Mouse (Mus musculus): ENCODE measurements around the gene Prkag2.
A peak's percentile ranks its signal among the peaks of the same experiment; 100 is the strongest.

The Prkag2 gene

GRCm38 (mm10) chr5:25100516-25101125, at the start of gene Prkag2:
TSS of gene Prkag2 (minus strand) at chr5:25100642.
- peak in 1 of 2 experiments; percentile 64 for DNase-seq (ENCODE audit: low read depth in 1 of 2, low spot score in 2 of 2)

GRCm38 (mm10) chr5:25149331-25149965, 49.0 kb upstream of the Prkag2 start:
- DNase-seq (ENCODE audit: low read depth in 1 of 2, low spot score in 2 of 2) = no peak

DNA sequence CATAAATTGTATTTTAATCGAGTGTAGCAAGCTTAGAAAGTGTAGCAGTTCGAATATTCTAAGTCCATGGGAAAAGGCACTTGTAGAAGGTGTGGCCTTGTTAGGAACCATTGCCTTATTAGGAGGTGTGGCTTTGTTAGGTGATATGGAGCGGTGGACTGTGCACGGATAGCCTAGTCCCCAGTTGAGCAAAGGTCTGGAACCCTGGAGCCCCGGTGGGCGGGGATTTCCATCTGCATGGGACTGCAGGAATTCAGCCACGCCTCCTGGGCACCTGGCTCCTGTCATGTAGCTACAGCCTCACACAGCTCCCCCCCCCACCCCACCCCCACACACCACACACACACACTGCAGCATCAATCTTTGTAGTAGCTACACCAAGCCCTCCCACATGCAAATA, 46.3 kb upstream of the Prkag2 start:
- no peak for DNase-seq (ENCODE audit: low read depth in 1 of 2, low spot score in 2 of 2)

GRCm38 (mm10) chr5:25127865-25128264, 27.4 kb upstream of the Prkag2 start:
- no peak for DNase-seq (ENCODE audit: low read depth in 1 of 2, low spot score in 2 of 2)

- no peak for DNase-seq (ENCODE audit: low read depth in 1 of 2, low spot score in 2 of 2)
These were observed 25.6 kb upstream of the Prkag2 start for GRCm38 (mm10) chr5:25125884-25126560.

- DNase-seq (ENCODE audit: low read depth in 1 of 2, low spot score in 2 of 2) = no peak
These were observed 22.1 kb upstream of the Prkag2 start for GRCm38 (mm10) chr5:25122534-25122933.

GRCm38 (mm10) chr5:25119148-25119547, 18.7 kb upstream of the Prkag2 start:
- no peak for DNase-seq (ENCODE audit: low read depth in 1 of 2, low spot score in 2 of 2)

GRCm38 (mm10) chr5:25115997-25116396, 15.6 kb upstream of the Prkag2 start:
- no peak for DNase-seq (ENCODE audit: low read depth in 1 of 2, low spot score in 2 of 2)

DNA sequence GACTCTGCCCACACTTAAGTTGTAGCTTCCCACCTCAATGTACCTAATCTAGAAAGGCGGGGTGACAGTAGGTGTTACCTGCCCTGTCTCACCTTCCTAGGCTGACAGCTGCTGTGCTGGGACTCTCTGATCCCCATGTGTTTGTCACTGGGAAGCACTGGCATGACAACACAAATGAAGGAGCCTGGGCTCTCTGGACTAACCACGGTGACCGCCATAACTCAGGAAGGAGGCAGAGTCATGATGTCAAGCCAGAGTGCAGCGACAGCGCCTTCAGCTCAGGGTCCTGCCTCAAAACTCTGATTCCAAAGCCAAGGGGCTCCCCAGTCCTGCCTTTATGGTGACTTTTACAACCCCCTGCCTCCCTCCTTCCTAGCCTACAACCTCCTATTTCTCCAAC, 14.8 kb upstream of the Prkag2 start:
- DNase-seq (ENCODE audit: low read depth in 1 of 2, low spot score in 2 of 2) = no peak

GRCm38 (mm10) chr5:25114110-25114509, 13.7 kb upstream of the Prkag2 start:
- DNase-seq (ENCODE audit: low read depth in 1 of 2, low spot score in 2 of 2) = no peak

GRCm38 (mm10) chr5:25110314-25110713, 9.9 kb upstream of the Prkag2 start:
- DNase-seq (ENCODE audit: low read depth in 1 of 2, low spot score in 2 of 2) = no peak

GRCm38 (mm10) chr5:25105748-25106147, 5.3 kb upstream of the Prkag2 start:
- DNase-seq (ENCODE audit: low read depth in 1 of 2, low spot score in 2 of 2) = no peak

DNA sequence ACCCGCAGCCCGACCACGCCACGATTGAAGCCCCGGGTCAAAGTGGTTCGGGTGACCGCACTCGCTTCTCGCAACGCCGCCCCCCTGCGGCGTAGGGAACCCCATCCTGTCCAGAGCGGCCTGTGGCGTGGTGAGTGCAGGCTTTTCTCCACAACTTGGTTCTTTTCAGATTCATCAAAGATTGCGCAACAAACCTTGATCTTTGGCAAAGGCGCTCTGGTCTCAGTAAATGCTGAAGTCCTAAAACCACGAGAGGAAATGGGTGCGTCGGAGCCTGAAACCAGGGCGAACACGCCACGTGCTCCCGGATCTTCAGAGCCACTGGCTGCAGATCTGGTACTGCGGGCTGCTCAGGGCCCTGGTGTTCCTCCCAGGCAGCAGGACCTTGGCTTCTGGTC, 683 bp upstream of the Prkag2 start:
- peak; percentile 73 to 79 for DNase-seq (ENCODE audit: low read depth in 1 of 2, low spot score in 2 of 2)

- DNase-seq (ENCODE audit: low read depth in 1 of 2, low spot score in 2 of 2) = no peak
These were observed 306 bp downstream of the Prkag2 start for GRCm38 (mm10) chr5:25100157-25100515.

GRCm38 (mm10) chr5:25099367-25100156, 880 bp downstream of the Prkag2 start:
- no peak for DNase-seq (ENCODE audit: low read depth in 1 of 2, low spot score in 2 of 2)

GRCm38 (mm10) chr5:25097891-25098290, 2.6 kb downstream of the Prkag2 start:
- DNase-seq (ENCODE audit: low read depth in 1 of 2, low spot score in 2 of 2) = no peak

- DNase-seq (ENCODE audit: low read depth in 1 of 2, low spot score in 2 of 2) = no peak
These were observed 4.0 kb downstream of the Prkag2 start for GRCm38 (mm10) chr5:25096431-25096830.

DNA sequence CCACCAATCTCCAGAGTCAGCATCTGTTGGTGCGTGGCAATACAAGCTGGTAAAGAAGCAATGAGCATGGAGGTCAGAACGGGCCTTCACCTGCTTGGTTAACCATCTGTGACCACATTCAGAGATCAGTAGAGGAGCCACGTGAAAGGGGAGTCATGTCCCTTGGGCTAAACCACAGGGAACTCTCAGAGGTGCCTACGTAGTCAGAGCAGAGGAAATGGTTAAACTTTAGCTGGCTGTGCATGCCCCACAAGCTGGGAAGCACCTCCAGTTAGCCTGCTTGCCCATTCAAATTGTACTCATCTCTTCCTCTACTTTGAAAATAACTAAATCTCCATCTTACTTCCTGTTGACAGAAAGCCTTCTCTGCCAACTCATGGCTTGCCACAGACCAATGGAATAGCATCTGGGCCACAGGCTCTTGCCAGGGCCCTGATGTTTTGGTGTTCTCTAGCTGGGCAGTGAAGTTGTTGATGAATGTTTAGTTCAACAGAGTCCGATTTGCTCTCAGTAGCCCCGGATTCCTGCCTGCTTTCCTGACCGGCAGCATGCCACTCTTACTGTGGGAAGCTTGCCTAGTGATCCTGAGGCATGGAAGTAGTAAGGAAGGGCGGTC, 7.7 kb downstream of the Prkag2 start:
- DNase-seq (ENCODE audit: low read depth in 1 of 2, low spot score in 2 of 2) = no peak

DNA sequence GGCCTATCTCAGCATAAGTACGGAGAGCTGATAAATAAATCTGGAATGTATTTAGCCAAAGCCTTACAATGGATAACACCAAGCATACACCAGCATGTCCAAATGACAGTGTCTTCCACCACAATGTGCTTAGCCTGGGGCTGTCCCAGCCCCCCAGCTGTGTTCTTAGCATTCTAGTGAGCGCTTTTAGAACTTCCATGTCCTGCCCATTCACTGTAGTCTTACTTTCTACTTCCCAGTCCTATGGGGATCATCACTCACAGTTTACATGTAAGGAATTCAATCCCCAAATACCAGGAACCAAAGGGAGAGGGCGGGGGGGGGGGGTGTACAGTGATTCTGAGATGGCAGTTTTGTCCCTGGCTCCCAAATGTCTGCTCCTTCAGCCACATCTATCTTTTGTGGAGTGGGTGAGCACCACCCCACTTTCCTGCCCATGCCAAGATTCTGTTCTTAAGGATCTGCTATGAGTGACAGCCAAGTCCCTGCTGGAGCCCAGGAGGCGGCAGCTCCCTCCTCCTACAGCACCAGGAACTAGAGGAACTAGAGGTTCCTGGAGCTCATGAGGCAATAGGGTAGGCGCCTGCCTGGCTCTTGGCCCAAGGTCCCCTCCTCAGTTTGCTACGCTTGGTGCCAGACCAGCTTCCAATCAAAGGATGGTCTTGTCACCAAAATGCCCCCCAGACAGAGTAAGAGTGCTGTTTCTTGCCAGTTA, 11.0 kb downstream of the Prkag2 start:
- no peak for DNase-seq (ENCODE audit: low read depth in 1 of 2, low spot score in 2 of 2)

DNA sequence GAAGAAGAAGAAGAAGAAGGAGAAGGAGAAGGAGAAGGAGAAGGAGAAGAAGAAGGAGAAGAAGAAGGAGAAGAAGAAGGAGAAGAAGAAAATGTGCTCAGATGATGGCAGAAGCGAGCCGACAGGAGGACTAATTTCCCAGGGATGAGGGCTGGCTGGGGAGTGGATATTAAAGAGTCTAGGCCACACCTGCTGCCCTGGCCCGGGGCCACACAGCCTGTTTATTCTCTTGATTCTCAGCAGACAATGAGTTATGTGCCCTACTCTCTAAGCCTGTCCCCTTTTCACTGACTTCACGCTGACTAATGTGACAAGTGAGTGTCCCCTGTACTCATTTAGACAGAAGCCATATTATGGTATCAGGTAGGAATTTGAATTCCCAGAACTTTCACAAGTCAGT, 11.8 kb downstream of the Prkag2 start:
- no peak for DNase-seq (ENCODE audit: low read depth in 1 of 2, low spot score in 2 of 2)

GRCm38 (mm10) chr5:25088111-25088510, 12.3 kb downstream of the Prkag2 start:
- no peak for DNase-seq (ENCODE audit: low read depth in 1 of 2, low spot score in 2 of 2)

All from monocyte, adult 2 months (primary cell).